Mouse (Mus musculus): ENCODE results near the gene Hist1h2bn.
A peak's percentile ranks its signal among the peaks of the same experiment; 100 is the strongest.

The Hist1h2bn gene

DNA sequence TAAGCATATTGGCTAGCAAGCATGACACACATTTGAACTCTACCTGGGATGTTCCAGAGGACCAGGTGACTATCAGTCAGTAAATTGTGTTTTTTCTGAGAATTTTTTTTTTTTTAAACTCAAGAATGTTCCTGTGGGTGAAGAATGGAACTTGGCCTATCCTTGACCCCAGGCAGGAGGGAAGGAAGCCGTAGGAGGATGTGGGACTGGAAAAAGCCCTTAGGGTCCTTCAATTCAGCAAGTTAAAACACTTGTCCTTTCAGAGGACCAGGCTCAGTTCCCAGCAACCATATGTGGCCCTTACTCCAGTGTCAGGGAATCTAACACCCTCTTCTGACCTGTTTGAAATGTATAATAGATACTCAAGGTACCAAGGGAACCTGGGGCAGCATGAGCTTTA, 24.4 kb upstream of the Hist1h2bn start:
- DNase-seq, result no peak

GRCm38 (mm10) chr13:21733466-21733865, 20.5 kb upstream of the Hist1h2bn start:
- DNase-seq, result peak; percentile 68

- peak; percentile 75 for DNase-seq
Measured at GRCm38 (mm10) chr13:21734010-21734905, 19.7 kb upstream of the Hist1h2bn start.

GRCm38 (mm10) chr13:21734906-21735767, 18.8 kb upstream of the Hist1h2bn start, which contains the start of gene Hist1h4j:
Gene Hist1h4j, plus strand, starts transcription at chr13:21735064.
- DNase-seq, result peak; percentile 89

DNA sequence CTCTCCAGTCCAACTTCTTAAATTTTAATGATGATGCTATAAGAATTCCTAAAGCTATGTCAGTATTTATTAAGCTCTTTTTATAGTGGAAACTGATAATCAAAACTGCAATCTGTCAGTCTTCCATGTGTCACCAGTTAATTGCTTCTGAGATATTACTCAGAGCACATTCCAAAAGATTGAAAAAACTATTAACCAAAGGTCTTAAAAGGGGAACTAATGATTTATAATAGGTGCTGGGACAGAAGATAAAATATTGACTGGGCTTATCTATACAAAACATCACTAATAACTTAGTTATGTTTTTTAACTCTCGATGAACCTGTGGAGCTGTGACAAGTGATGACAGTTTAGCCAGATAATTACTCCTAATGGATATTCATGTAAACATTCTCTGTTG, 8.9 kb upstream of the Hist1h2bn start:
- DNase-seq, result no peak

DNA sequence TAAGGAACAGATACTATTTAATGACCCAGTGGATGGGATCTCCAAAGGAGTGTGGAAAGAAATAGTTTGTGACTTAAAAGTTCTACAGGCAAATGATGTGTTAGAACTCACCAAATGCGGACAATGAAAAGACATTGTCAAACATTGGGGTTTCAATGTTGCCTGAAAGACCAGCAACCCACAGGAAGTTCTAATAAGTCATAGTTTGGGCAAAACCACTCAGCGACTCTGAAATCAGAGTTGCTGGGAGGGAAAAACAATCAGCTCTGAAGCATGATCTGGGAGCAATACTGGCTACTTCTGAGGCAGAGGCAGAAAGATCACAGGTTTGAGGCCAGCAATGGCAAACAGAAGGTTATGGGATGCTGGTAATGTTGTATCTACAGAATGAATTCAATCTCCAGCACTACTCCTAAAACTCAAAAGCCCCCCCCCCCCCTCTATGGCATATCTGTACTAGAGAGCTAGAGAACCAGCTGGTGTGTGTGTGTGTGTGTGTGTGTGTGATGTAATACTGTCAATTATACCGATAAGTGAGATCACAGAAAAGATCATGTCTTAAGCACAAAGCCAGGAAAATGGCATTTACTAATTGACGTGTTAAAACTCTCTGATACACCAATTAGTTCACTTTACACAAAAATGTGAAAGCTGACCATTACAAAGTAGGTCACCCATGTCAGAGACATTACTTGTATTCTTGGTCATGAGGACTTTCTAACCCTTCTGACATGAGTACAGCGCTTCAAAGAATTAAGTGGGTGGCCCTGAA, 4.3 kb upstream of the Hist1h2bn start:
- no peak for DNase-seq

GRCm38 (mm10) chr13:21750159-21751017, 3.5 kb upstream of the Hist1h2bn start, which contains the start of gene Hist1h4k:
Gene Hist1h4k, minus strand, starts transcription at chr13:21750505.
- DNase-seq, result peak; percentile 98

DNA sequence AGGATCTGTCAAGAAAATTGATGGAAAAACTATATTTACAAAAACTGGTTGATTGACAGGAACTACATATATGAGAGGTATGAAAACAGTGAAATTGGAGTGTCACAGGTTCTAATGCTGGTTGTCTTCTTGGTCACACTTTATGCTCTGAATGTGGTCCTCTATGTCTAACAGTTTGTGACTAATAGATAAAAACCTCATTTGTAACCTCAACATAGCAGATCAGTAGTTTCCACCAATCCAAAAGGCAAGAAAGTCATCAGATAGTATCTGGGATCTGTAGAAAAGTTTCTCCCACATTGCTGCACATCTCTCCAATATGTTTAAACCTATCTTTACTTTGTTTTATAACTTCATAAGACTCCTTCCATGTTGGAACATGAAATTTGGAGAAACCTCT, 2.5 kb upstream of the Hist1h2bn start:
- DNase-seq, result no peak

DNA sequence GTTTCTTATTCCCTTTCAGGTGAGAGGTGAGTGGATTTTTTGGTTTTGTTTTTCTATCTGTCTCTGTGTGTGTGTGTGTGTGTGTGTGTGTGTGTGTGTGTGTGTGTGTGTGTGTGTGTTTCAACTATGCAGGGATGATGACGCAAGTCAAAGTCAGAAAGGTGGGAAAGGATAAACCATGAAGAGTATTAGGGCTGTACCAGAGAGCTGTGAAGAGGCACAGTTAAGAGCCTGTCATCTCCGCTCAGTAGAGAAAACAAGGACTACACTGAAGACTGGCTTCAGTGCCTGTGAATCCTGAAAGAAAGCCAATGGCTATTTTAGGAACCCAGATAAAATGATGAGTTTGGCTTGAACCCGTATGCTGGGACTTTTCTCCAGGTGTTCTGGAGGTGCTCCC, 2.1 kb upstream of the Hist1h2bn start:
- no peak for DNase-seq

- no peak for DNase-seq
Measured at GRCm38 (mm10) chr13:21752356-21752755, 1.6 kb upstream of the Hist1h2bn start.

DNA sequence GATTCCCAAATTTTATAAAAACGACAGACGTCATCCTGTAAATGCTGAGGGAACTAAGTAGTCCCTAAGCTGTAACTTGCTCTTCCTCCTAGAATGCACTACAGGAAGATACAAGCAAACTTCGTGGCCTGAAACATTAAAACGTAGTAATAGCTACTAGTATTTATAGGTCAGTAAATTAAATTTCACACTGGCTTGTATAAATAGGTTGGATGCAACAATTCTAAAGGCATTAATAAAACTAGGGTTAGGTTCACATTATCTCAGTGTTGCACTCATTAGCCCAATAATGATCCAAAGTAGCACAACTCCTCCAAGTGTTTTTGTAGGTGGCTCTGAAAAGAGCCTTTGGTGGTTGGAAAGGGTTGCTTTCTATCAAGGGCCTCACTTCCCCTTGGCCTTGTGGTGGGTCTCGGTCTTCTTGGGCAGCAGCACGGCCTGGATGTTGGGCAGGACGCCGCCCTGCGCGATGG, 836 bp upstream of the Hist1h2bn start:
- no peak for DNase-seq

DNA sequence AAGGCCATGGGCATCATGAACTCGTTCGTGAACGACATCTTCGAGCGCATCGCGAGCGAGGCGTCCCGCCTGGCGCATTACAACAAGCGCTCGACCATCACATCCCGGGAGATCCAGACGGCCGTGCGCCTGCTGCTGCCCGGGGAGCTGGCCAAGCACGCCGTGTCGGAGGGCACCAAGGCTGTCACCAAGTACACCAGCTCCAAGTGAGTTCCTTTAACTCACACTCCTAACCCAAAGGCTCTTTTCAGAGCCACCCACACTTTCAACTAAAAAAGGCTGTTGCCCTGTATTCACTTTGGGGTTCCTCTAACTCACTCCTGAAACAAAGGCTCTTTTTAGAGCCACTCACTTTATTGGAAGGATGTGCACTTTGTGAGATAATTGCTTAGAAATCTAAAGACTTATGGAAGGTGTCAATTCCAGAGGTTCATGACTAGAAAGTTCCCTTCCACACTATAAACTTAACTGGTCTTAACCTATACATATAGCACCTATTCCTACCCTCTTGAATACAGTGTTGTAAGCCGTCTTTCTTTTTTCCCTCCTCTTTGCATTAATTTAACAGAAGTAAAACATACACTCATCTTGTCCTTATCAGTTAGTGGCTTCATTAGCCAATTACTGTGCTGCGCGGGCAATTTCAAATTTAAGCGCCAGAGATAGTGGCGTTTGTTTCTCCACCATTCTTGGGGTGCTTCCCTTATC, 525 bp downstream of the Hist1h2bn start:
- DNase-seq, result peak; percentile 67

GRCm38 (mm10) chr13:21755707-21756106, 1.8 kb downstream of the Hist1h2bn start:
- DNase-seq, result no peak

DNA sequence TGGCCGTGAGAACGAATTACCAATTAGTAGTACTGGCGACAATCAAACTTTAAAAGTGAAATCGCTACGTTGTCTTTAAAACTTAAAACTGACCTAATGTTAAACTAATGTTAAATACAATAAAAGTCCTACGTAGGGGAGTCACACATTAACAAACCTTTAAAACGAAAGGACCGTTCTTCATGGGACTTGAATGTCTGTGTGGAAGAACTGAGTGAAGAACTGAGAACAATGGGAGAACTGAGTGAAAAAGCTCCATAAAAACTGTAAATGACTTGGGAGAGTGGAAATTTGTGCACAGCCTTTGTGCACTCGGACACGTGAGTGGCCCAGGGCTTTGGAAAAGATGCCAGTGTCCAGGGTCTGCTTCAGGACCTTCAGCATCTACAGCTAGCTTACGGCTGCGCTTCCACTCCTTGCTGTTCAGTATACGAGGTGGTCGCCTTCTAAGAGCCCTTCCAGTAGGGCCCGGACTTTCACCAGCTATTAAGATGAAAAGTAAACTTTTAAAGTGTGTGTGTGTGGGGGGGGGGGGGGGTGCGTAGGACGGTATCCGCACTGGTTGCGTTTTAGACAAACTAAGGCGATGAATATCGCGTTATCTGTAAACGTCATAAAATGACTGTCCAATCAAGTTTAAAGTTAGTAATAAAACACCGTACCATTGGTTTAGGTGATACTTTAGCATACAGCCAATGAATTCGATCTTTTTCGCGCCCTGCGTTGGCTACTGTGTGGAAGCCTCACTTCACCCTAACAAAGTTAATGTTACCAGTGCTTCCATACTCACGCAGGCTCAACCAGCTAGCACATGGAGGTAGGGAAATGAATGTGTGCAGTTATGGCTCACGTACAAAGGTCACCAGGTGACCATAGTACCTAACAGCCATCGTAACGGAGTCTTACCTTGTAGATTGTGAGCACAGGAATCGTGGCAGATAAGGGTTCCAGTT, 25.2 kb downstream of the Hist1h2bn start:
- peak; percentile 75 for DNase-seq

DNA sequence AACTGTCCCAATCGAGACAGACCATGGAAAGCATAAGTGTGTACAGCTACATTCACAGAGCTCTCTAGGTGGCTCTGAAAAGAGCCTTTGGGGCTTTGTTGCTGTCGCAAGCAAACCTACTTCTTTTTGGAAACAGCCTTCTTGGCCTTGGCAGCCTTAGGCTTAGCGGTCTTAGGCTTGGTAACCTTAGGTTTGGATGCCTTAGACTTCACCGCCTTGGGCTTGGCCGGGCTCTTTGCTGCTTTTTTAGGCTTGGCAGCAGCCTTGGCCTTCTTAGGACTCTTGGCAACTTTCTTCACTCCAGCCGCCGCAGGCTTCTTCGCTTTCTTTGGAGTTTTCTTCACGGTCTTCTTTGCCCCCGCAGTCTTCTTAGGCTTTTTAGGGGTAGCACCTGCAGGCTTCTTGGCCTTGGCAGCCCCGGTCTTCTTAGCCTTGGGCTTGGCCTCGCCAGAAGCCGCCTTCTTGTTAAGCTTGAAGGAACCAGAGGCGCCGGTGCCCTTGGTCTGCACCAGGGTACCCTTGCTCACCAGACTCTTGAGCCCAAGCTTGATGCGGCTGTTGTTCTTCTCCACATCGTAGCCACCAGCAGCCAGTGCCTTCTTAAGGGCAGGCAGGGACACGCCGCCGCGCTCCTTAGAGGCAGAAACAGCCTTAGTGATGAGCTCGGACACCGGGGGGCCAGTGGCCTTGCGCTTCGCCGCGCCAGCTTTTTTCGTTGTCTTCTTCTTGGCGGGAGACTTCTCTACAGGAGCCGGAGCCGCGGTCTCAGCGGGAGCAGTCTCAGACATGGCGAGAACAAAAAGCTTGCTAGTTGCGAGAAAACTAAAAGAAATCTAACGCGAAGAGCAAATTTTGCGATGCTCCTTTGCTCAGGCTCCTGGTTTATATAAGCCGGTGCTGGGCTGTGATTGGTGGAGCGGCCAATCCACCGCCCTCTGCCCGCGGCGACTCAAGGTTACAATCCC, 26.1 kb downstream of the Hist1h2bn start, which contains the start of gene Hist1h1b:
Hist1h1b (minus strand) TSS at position 859 of the 965 bp plus-strand sequence.
- peak; percentile 83 for DNase-seq

DNA sequence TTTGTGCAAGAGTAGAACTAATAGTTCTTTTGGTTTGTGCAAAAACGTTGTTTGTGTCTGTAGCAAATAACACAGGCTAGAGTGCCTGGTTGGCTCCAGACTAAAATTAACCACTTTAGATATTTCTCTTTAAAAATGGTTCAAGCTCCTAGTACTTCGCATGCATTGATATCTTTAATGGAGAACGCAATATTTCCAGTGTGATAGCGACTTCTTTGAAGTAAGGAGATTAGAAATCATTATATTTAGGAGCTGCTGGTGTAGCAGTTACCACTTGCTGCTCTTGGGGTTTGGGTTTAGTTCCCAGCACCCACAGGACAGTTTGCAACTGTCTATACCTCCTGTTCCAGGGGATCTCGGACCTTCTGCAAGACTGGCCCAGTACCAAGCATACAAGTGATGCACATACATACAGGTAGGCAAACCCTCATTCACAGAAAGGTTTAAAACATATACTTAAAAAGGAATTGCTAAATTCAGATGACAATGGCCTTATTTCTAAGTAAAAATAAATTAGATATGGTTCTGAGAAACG, 27.2 kb downstream of the Hist1h2bn start:
- DNase-seq, result no peak

GRCm38 (mm10) chr13:21781639-21782038, 27.7 kb downstream of the Hist1h2bn start:
- no peak for DNase-seq
